Mouse (Mus musculus) cerebellum, adult 2 months (tissue): ENCODE data around the gene Gm44805.

Experiments
- CTCF ChIP-seq: fragments of 200-500 bp; IDR thresholded peaks from 2 replicates; pipeline ENCODE4 v1.5.1; 2011; ENCODE audit warnings: low read depth, mild to moderate bottlenecking, control low read depth, low read length, moderate library complexity, borderline replicate concordance; ENCODE audit not compliant: insufficient read depth
- POLR2A ChIP-seq: fragments of 200-500 bp; IDR thresholded peaks from 2 replicates; pipeline ENCODE4 v1.6.1; 2011; ENCODE audit warnings: low read length, control low read depth, borderline replicate concordance; ENCODE audit not compliant: insufficient read depth

DNA sequence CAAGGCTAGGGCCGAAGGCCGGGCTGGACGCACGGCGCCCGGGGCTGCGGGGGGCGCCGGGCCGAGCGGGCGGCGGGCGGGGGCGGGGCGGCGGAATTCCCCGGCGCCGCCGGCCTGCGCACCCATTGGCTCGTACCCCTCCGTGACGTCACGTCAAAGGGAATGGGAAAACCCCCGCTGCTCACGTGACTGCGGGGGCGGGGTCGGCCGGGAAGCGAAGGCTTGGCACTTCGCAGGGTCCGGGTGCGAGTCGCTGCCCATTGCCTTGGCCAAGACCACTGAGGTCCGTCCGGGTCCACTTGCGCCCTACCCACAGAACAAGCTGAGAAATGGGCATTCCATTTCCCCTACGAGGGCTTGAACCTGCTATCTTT lies 51.9 kb downstream of the Gm44805 start, which contains the start of gene Relb:
- TF ChIP-seq CTCF (no peak), POLR2A (no peak)
